Mouse (Mus musculus): ENCODE measurements around the gene Slc25a25.

DNA sequence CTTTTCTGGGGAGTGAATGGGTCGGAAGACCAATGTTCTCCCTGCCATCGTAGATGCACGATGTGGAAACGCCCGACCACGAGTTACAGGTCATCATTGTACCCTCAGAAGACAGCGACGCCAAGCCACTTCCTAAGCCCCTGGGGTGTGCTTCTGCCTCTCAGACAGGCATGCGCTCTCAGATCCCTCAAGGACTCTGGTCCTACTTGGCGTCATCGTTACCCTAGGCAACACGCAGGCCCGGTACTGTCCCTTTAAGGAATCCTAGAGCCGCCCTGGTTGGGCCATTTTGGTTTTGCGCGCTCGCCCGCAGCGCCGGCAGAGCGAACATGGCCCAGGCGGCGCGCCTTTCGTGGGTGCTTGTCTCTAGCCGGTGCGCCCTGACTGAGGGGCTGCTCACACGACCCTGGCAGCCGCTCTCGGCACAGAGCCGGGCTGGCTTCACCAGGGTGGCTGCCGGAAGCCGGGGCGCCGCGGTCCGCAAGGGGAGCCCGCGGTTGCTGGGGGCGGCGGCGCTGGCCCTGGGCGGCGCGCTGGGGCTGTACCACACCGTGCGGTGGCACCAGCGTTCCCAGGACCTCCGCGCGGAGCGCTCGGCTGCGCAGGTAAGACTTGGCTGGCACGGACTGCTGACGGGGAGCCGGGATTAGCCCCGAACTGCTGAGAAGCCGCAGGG lies 55.2 kb downstream of the Slc25a25 start:
- TF ChIP-seq CTCF (conservative IDR thresholded peaks at IDR 0.05 in 1 of 2, IDR thresholded peaks at IDR 0.05 in 1 of 2; ENCODE audit: low read depth in 2 of 2, low read length in 2 of 2) (no peak; a peak in 1 of 4 replicates), MYC (IDR thresholded peaks at IDR 0.05; ENCODE audit: low read depth, low read length) (no peak), POLR2A (IDR thresholded peaks at IDR 0.05; ENCODE audit: low read depth, low read length) (peak; percentile 69), CHD2 (IDR thresholded peaks at IDR 0.05; ENCODE audit: low read length) (no peak), ZMIZ1 (IDR thresholded peaks at IDR 0.05; ENCODE audit: low read depth, low read length) (peak; percentile 68; the same call in 1 of the 2 replicates), KAT2A (IDR thresholded peaks at IDR 0.05; ENCODE audit: insufficient replicate concordance, low read length) (no peak), RAD21 (IDR thresholded peaks at IDR 0.05; ENCODE audit: low read depth, low read length) (no peak)
